ENCODE assay signal across 13 mouse cellular contexts in the genomic region with DNA sequence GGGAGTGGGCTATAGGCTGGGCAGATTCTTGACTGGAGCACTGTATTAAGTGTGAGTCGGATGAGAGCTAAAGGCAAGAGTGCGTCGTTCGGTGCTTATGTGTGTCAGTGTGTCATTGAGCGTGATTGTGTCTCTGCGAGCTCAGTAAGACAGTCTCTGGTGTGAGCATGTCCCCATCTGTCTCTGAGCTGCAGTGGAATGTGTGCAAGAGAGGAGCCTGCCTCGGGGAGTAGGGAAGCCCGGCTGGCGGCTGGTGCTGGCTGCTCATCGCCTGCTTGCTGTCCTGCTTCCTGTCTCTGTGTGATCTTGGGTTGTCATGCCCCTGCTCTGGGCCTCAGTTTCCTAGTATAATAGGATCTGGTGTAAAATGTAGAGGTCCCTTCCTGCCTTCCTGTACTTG. TPM values are rescaled to one million over a fixed set of nuclear protein-coding genes. Genes with fewer than 3 reads are reported as not detected.
"Had no signal": no experiment of that assay in that cellular context is flagged by ENCODE, and none has a peak within 500 bp of the region (broad histone marks: within the 10 kb centered on the region; RNA-seq: fewer than 3 reads in every experiment).

No protein-coding gene starts in this region.

- H3K36me3 ChIP-seq: kidney, embryonic 15.5 days; limb, embryonic 15.5 days; liver, embryonic 12.5 days; midbrain, embryonic 12.5 days had no signal

- H3K27ac ChIP-seq: kidney, embryonic 15.5 days; limb, embryonic 15.5 days; liver, embryonic 12.5 days had no signal

- H3K9me3 ChIP-seq: kidney, embryonic 15.5 days; limb, embryonic 15.5 days; liver, embryonic 12.5 days; midbrain, embryonic 12.5 days had no signal

- H3K4me3 ChIP-seq: kidney, embryonic 15.5 days; limb, embryonic 15.5 days; liver, embryonic 12.5 days; midbrain, embryonic 12.5 days had no signal

- H3K9ac ChIP-seq: kidney, embryonic 15.5 days; limb, embryonic 15.5 days; liver, embryonic 12.5 days; lung, embryonic 14.5 days; midbrain, embryonic 12.5 days had no signal

- H3K27me3 ChIP-seq: midbrain, embryonic 12.5 days had no signal

- ATAC-seq: liver, embryonic 12.5 days had no signal

- H3K4me2 ChIP-seq: kidney, embryonic 15.5 days; limb, embryonic 15.5 days; liver, embryonic 12.5 days; lung, embryonic 14.5 days; midbrain, embryonic 12.5 days had no signal

- DNase-seq: kidney, adult 2 months; kidney, postnatal 25 days; lung, embryonic 14.5 days; lung, postnatal 10 days; lung, postnatal 4 days; spleen, adult 18-20 months; thymus, adult 18-20 months; thymus, postnatal 14 days had no signal

RNA-seq across cellular contexts. Expression of a gene that starts 24.5 kb away (rescaled TPM):
- total RNA-seq: megakaryocyte, adult 5-6 weeks had no signal
